Mouse (Mus musculus) granulocyte monocyte progenitor cell, adult 5-6 weeks (primary cell): Measurements from ENCODE around the gene Rsu1. TPM values are rescaled to one million over a fixed set of nuclear protein-coding genes. Genes with fewer than 3 reads are reported as not detected.

ENCODE experiments used
- ATAC-seq: replicated peaks from 2 replicates; pipeline ENCODE4 v1.8.0; 2016; ENCODE audit warnings: mild to moderate bottlenecking, moderate TSS enrichment, inconsistent platforms; ENCODE audit not compliant: poor library complexity, severe bottlenecking
- total RNA-seq, 2 experiments: library from RNA; stranded (forward) in 1 of 2; stranded (reverse) in 1 of 2; fragments of 200-712, 200-1000 nt in 1 of 2; fragments of >200 nt in 1 of 2; fragmentation: Nextera tagmentation in 1 of 2; gene quantifications; 2 replicates each; pipeline ENCODE4 v1.2.3; 2014 to 2017

Gene Rsu1
- total RNA-seq, 2 experiments from 2014 or later: 114 to 155 TPM

DNA sequence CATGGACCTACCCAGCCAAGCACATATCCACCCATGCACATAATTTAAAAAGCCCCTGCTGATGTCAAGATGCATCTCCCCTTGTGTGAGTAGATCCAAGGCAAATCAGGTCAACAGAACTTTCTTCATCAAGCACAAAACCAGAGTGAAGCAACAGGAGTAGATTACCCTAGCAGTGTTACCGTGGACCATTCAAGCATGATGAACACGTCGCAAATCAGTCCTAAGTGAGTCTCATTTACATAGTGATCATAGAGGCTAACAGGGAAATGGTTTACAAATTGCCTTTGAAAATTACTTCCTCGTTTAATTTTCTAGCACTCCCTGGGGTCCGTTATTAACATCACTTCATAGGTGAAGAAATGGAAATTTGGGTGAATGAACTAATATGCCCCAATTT lies 100.6 kb downstream of the Rsu1 start:
- no peak for ATAC-seq

DNA sequence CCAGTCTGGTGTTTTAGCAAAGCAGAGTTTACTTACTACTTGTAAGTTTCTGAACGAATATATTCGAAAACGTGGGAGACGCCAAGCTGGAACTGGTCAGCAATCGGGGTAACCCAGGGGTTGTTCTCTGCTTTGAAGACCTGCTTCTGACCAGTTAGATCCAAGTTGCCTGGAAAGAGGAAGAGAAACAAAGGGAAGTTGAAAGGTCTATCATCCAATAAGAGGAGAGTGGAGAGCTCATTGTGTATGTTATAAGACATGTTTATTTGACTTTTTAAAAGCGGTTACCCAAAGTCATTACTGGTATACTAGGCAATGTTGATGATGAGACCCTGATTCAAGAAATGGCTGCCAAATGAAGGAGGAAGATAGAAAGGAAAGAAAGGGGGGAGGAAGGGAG lies 101.3 kb downstream of the Rsu1 start:
- peak; percentile 69 for ATAC-seq

DNA sequence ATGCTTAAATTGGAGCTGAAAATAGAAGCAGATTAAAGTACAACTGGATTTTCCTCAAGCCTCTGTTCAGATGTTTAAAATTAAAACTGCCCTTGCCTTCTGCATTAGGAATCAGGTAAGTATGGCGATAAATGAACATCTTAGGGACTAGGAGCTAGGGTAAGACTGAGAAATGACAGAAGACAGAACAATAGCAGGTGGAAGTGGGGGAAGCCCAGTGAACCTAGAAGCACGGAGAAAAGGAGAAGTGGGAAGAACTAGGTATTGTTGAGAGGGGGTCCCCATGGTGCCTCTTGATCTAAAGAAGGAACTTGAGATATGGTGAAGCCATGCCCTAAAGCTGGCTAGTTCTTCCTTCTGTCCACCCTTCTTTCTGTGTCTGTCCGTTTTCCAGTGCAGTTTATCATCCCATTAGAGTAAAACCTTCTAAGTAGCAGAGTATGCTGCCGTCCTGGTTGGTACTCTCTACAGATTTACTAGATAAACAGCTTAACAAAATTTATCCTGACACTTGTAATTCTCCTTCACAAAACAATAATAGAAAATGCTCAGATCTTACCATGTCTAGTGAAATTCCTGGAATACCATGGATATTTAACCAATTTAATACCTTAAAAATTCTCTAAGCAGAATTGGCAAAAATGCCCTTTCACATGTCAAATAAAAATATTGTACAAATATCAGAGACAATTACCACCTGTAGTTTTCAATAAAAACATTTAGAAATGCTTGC lies 101.9 kb downstream of the Rsu1 start:
- peak; percentile 68 for ATAC-seq

DNA sequence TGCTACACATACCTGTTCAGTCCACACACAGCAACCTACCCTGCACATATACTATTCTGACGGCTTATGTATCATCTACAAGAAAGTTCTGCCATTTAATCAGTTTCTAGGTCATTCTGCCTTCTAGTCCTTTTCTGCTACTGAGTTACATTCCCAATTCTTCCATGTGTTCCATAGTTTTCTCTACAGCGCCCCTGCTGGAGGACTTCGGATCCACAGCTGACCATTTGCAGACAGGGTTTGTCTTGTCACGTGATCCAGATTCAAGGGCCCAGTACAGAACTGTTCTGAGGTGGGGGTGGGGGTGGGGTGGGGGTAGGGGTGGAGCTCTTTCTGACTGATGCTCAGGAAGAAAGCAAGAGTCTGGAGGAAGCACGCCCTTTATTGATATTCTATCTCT lies 102.5 kb downstream of the Rsu1 start:
- ATAC-seq: no peak

DNA sequence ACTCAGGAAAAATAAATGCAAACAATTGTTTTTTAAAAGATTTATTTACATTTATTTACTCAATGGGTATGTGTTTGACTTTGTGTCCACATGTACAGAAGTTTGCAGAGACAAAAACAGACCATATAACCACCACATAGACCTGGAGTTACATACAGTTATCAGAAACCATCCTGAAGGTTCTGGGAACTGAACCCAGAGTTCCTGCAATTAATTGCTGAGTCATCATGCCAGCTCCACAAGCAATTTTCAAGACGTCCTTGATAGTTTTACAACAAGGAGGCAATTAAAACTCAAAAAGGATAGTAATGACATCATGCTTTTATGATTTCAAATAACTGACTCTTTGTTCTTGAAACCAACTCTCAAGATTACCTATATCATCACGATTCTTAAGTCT lies 109.5 kb downstream of the Rsu1 start:
- no peak for ATAC-seq

DNA sequence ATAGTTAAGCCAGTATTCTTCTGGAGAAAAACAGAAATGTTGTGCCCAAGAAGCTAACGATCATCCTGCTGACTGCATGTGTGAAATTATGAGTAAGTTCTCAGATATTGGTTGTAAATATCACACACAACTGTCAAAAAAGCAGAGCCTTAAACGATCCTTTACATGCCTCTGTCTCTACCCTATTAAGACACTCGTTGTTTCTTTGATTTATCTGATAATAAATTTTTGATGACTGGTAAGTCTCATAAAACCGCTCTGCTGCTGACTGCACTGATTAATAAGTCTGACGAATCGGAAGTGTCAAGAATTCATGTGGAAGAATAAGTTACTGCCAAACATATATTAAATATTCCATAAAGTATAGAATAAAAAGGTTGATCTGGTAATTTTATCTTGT lies 126.0 kb downstream of the Rsu1 start:
- no peak for ATAC-seq

DNA sequence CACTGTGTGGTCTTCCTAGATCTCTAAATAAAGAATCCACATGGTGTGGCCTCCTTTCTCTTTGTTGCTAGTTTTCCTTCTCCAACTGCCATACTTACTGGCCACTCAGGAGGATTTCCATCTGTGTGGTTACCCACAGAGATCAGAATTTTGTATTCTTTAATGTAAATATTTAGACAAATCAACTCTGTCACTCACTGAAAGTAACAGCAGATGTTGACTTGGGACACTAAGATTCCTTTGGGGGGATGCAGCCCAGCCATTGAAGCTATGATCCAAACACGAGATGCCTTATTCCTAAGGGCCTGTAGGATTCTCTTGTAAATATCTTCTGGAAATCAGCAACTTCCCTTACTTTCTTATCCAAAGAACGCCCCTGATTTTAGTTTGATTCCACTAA lies 136.3 kb downstream of the Rsu1 start:
- no peak for ATAC-seq

DNA sequence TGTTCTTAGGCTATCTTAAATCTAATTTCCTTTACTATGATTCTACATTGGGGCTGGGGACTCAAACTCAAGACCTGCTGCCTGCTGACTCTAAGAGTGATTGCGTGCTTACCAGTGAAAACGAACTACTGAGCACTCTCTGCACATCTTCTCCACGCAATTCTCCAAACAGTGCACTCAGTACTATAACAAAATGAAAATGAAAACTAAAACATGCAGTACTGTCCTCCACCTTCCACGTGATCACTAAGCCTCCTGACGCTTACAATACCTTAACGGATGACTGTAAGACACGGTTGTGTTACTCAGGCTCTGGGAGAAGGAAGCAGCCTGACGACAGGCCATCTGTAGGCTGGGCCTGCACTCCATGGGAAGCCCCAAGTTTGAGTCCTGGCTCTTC lies 138.4 kb downstream of the Rsu1 start:
- ATAC-seq: no peak

DNA sequence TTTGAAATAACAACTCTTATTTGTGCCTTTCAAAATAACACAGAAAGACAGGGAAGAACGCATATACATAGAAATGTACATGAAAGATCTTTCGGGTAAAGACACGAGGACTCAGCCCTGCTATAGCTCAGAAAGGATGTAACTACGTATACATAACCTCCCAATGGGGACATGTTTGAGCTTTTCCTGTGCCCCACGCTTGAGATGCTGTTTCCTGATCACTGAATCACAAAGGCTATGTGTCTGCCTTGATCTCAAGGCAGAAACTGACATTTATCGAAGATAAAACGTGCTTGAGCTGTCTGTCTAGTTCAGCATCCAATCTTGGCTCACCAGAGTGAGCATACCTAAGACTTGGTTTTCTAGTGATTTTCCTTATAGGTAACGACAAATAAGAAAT lies 138.8 kb downstream of the Rsu1 start:
- ATAC-seq: no peak

DNA sequence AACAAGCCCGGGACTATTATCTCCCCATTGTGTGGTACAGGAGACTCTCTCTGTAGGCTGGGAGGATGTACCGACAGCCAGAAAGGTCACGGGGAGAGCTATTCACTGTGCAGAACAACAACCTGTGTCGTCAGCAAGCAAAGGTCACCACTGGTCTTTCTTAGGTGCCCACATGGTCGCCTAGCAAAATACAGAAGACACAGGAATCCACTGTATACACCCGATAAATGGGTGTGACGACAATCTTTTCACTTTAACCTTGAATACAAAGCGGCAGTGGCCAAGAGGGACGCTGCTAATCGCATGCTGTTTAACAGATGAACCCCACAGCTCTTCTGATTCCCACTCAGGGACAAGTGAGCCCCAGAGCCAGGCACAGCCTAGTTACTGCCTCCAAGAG lies 141.4 kb downstream of the Rsu1 start:
- ATAC-seq: no peak

DNA sequence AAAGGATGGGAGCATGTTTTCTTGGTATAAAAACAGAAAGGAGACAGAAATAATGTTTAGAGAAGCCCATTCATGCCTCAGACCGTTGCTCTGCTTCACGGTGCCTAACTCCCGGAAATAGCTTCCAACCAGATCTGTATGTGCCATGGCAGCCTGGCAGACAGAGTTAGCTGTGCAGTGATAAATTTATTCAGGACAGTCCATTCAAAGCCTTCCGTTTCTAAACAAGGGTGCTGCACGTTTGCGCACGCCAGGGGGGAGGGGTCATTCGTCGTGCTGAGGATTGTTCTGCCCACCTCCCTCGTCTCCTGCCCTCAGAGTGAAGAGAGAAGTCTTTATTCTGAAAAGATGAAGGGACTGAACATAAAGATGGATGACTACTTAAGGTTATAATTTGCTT lies 141.9 kb downstream of the Rsu1 start:
- no peak for ATAC-seq

DNA sequence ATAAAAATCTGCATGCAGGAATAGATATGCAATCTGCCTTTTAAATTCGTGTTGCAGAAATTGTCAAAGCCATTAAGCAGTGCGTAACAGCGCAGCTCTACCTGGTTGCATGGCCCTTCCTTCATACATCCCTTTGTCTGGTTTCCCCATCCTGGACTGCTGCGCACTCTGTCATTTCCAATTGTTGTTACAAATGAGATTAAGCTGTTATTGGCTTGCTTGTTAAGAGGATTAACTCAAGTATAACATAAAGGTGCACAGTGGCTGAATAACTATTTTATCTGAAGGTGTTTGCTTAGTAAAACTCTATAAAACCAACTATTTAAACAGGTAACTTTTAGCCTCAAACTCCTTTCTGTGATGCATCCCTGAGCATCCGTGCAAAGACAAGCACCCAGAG lies 150.8 kb downstream of the Rsu1 start:
- no peak for ATAC-seq

DNA sequence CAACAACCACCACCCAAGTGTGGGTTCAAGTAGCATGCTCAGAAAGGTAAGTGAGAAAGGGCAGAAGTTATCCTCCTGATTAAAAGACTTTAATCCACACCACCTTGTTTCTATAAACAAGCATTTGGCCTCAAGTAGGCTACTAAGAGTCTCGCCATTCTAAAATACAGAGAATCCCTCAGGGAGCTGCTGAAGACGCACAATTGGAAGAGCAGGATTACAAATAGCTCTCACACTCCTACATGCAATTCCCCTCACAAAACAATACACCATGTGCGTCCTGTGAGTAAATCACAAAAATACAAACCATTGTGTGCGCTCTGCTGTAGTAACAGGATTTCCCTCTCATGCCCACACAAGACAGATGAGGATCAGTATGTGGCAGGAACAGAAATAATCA lies 153.3 kb downstream of the Rsu1 start:
- no peak for ATAC-seq

DNA sequence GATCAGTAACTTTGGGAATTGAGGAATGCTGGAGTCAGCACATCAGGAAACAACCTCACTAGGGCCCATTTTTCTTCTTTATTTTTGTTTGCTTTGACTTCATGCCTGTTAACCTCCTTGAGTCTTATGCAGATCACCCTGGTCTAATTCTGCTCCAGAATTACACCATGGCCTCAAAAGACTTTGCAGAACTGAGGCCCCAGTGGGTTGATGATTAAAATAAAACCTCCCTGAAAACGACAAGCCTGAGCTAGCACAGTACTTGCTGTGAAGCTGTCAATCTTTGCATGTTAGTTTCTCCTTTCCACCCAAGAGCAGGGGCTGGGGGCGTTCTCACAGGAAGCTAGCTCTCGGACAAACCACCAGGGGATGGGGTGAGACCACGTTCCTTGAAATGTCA lies 164.7 kb downstream of the Rsu1 start:
- ATAC-seq: no peak

DNA sequence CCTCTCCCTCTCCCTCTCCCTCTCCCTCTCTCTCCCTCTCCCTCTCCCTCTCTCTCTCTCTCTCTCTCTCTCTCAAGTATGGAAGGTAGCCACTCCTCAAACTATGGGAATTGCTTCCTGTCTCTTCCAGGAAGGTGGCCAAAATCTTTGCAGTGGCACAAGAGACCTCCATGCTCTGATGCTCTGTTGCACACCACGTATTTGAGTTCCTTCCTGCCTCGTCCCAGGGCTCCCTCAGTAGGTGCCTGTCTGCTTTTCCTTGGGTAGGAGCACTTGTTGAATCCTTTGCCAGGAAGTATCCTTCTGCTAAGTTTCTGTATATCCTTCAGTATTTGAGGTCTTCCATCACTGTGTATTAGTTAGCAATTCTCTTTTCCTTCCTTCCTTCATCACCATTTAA lies 166.8 kb downstream of the Rsu1 start:
- no peak for ATAC-seq

DNA sequence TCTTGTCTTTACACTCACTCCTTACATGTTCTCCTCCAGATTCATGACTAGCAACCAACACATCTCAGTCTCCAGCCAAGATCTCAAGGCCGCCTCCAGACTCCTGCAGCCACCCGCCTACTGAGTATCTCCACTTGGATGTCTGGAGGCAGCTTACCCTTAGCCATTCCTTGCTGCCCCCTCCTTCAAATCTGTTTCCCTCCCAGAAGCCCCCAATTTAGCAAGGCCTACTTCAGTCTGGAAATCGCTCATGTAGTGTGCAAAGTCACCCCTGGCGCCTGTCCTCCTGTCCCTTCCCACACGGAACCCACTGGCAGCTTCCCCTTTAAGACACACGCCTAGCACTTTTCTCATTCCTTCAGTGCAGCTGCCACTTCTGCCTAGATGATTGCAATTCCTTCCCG lies 167.4 kb downstream of the Rsu1 start:
- no peak for ATAC-seq

DNA sequence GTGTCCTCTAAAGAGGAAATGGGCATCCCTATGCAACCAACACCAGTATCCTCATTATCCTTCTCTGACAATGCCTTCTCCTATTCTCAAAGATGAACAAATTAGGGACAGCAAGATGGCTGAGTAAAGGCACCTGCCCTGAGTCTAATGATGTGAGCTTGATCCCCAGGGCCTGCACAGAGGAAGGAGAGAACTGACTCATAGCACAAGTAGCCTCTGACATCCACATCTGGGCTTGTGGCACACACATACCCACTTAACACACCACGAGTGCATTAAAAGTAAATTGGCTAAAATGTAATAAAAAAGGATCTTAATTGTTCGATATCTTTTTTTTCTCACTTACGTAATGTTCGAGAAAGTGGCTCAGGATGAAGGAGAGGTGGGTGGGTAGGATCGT lies 177.2 kb downstream of the Rsu1 start:
- no peak for ATAC-seq

DNA sequence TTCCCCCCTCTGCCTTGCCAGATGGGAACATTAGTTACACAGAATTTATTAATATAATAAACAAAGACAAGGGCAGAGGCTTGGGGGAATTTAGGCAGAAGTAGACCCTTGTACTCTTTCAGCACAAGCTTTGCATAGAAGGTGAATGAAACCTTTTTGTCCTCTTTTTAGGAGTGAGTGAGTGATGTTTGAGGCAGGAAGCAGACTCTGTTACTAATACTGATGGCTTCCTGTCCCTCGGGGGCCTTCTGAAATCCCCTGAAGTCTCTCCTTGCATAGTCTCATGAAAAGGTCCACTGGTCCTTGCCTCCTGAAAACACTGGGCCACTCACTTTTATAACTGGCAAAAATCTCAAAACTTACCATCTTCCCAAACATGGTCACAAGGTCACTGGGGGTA lies 177.6 kb downstream of the Rsu1 start:
- no peak for ATAC-seq

DNA sequence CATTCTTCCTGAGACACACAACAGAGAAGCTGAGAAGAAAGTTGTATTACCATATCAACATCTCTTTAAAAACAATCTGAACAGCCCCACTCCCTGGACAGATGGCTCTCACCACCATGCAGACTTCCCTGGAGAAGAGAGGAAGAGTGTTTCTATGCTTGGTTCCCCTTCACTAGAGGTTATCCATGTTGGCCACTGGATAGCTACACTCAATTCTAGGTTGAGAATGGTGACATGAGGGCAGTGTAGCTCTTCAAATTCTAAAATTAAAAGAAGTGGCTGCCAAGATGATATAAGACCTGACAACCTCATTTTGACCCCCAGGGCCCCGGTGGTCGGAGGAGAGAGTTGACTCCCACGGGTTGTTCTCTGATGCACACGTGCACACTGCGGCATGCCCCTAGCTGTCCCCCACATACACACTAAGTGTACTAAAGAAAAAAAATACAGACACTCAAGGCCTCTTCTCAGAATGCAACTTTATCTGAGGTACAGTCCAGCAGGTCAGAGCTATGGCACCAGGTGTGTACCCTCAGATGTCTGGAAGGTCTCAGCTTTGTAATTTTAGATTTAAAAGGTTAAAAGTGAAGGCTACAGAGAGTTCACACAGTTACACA lies 179.7 kb downstream of the Rsu1 start:
- ATAC-seq: no peak

DNA sequence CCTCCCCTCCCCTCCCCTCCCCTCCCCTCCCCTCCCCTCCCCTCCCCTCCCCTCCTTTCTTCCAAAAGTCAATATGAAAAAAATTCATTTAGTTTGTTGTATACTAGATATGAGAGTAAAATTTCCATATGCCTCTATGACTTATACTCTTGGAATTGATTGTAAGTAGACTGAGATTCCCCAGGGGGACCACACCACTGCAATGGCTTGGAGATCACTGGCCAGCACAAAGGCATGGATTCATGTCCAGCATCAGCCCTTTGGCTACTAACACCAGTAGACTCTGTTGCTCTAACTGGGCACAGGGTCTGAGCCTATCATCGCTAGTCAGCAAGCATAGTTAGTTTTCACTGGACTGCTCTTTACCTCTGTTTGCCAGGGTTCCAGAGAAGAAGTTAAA lies 180.4 kb downstream of the Rsu1 start:
- ATAC-seq: no peak

DNA sequence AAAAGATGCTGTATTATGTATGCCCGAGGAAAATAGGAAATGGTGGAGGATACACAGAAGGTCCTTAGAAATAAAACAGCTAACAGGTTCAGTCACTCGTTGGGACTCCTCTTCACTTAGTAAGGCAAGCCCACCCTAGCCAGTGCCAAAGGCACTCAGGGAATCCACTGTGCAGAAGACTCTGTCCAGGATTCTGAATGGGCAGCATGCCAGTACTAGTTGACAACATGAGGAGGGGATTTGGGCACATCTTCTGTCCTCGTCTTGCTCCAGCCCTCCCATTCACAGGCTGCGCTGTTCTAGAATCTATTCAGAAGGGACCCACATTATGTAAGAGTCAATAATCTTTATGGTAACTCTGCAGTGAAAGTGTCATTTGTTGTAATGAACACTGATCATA lies 181.4 kb downstream of the Rsu1 start:
- ATAC-seq: no peak

DNA sequence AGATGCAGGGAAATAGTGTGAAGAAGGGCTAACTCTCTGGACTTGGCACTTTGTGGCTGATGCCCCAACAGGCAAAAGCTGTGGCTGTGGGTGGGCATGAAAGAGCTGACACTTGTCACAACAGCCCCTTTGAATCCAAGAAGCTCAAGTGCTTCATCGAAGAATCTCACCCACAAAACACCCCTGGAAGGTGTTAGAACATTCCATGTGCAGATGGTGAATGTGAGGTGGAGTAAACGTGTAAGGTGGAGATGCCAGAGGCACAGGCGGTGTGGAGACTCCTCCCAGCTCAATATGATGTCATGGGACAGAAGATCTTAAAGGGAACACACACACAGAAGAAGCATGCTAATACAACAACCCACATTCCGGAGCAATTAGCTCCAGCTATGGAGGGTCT lies 182.9 kb downstream of the Rsu1 start:
- ATAC-seq: no peak

DNA sequence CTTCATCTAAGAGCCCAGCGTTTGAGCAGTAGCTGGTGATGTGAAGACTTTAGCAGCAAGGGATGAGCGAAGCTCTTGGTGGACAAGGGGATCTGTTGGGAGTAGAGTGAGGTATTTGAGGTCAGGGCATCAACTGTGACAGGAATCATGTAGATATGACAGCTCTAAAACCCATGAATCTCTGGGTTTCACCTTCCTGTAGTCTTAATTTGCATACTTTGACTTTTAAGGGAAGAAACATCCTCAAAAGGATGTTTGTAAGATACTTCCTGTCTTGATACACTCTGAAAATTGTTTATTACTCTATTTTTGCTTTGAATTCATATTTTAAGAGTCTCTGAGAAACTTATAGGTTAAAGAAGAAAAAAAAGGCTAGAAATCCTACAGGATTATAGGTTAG lies 183.4 kb downstream of the Rsu1 start:
- no peak for ATAC-seq
